Mouse (Mus musculus) forebrain, embryonic 12.5 days (tissue): ENCODE measurements at regions not wholly inside any gene's neighbourhood (a gene's known extent, or its start where the extent isn't known, plus 50 kb on each side); places are given as distances from the start of the nearest gene placed in this dataset.

Experiments
- ATAC-seq: fragments of 200-750 bp; cut with Nextera tagmentation; 2 replicates; pipeline ENCODE4 v1.8.0; 2017; ENCODE audit warnings: moderate TSS enrichment; ENCODE audit not compliant: low FRiP score
- H3K27ac ChIP-seq: fragments of 300-500 bp; sonication (generic); 2 replicates; pipeline ENCODE4 v1.5.1; 2016; ENCODE audit warnings: mild to moderate bottlenecking
- H3K27me3 ChIP-seq: fragments of 300-500 bp; sonication (generic); 2 replicates; pipeline ENCODE4 v1.6.1; 2016; ENCODE audit warnings: mild to moderate bottlenecking
- H3K36me3 ChIP-seq: fragments of 300-500 bp; sonication (generic); replicated peaks from 2 replicates; pipeline ENCODE4 v1.6.1; 2016; ENCODE audit warnings: mild to moderate bottlenecking
- H3K4me1 ChIP-seq: fragments of 300-500 bp; sonication (generic); 2 replicates; pipeline ENCODE4 v1.6.1; 2016
- H3K4me2 ChIP-seq: fragments of 300-500 bp; sonication (generic); 2 replicates; pipeline ENCODE4 v1.6.1; 2016; ENCODE audit warnings: mild to moderate bottlenecking, moderate library complexity
- H3K4me3 ChIP-seq: fragments of 300-500 bp; sonication (generic); replicated peaks from 2 replicates; pipeline ENCODE4 v1.5.1; 2016; ENCODE audit warnings: mild to moderate bottlenecking
- H3K9ac ChIP-seq: fragments of 300-500 bp; sonication (generic); 2 replicates; pipeline ENCODE4 v1.6.1; 2016; ENCODE audit warnings: mild to moderate bottlenecking
- H3K9me3 ChIP-seq: fragments of 300-500 bp; sonication (generic); 2 replicates; pipeline ENCODE4 v1.6.1; 2016
- WGBS: fragments of 180-500 bp; shearing (Covaris S2); methylation state at CpG from one replicate; pipeline ENCODE4 v1.1.7; 2016; 5-methylcytosine and 5-hydroxymethylcytosine counted together

GRCm38 (mm10) chr14:71228894-71229446 is 629.3 kb upstream of the Fam160b2 start:
- no peak overlapping the region for H3K4me3 ChIP-seq
- WGBS = 47% methylated on average over 8 of the region's 8 CpGs
- H3K27me3 ChIP-seq = no peaks in the 10 kb centered on the region
- H3K9ac ChIP-seq = no peak overlapping the region
- H3K4me1 ChIP-seq = no peaks in the 10 kb centered on the region; the same call in 1 of the 2 replicates
- no peak overlapping the region for H3K4me2 ChIP-seq
- no peaks in the 10 kb centered on the region for H3K36me3 ChIP-seq
- peak; percentile 55; the same call in 1 of the 2 replicates for ATAC-seq
- H3K9me3 ChIP-seq = no peaks in the 10 kb centered on the region
- H3K27ac ChIP-seq = no peak overlapping the region

GRCm38 (mm10) chr14:71217041-71217440 is 617.4 kb upstream of the Fam160b2 start:
- ATAC-seq = no peak
- no peaks in the 10 kb centered on the region for H3K36me3 ChIP-seq
- H3K27ac ChIP-seq = no peak overlapping the region
- H3K9ac ChIP-seq = no peak overlapping the region
- H3K4me3 ChIP-seq = no peak overlapping the region
- WGBS = 88% methylated on average over 1 of the region's 1 CpGs
- H3K9me3 ChIP-seq = 0 out of 2 replicates have a peak, but pooled peaks cover 2% of the 10 kb centered on the region
- no peak overlapping the region for H3K4me2 ChIP-seq
- H3K4me1 ChIP-seq = no peaks in the 10 kb centered on the region
- no peaks in the 10 kb centered on the region for H3K27me3 ChIP-seq

GRCm38 (mm10) chr14:71211359-71211978 is 611.8 kb upstream of the Fam160b2 start:
- WGBS = 99% methylated on average over 3 of the region's 3 CpGs
- Histone ChIP-seq H3K9ac (no peak overlapping the region), H3K27ac (no peak overlapping the region), H3K4me3 (no peak overlapping the region), H3K9me3 (no peaks in the 10 kb centered on the region), H3K4me2 (no peak overlapping the region), H3K36me3 (no peaks in the 10 kb centered on the region), H3K27me3 (no peaks in the 10 kb centered on the region), H3K4me1 (no peaks in the 10 kb centered on the region)
- ATAC-seq = no peak

- Histone ChIP-seq H3K36me3 (no peaks in the 10 kb centered on the region), H3K9me3 (no peaks in the 10 kb centered on the region), H3K27ac (no peak overlapping the region), H3K4me1 (no peaks in the 10 kb centered on the region), H3K4me3 (no peak overlapping the region), H3K9ac (no peak overlapping the region), H3K4me2 (no peak overlapping the region), H3K27me3 (no peaks in the 10 kb centered on the region)
- ATAC-seq = no peak
- WGBS = 57% methylated on average over 6 of the region's 6 CpGs
These were observed 603.8 kb upstream of the Fam160b2 start for GRCm38 (mm10) chr14:71203459-71203858.

- Histone ChIP-seq H3K9ac (no peak overlapping the region), H3K36me3 (no peaks in the 10 kb centered on the region), H3K4me3 (no peak overlapping the region), H3K27me3 (no peaks in the 10 kb centered on the region), H3K27ac (no peak overlapping the region), H3K4me1 (no peaks in the 10 kb centered on the region), H3K4me2 (no peak overlapping the region), H3K9me3 (no peaks in the 10 kb centered on the region)
- no peak for ATAC-seq
- 94% methylated on average over 1 of the region's 1 CpGs for WGBS
These were observed 601.3 kb upstream of the Fam160b2 start for GRCm38 (mm10) chr14:71200917-71201316.

- no peak for ATAC-seq
- no peak overlapping the region for H3K4me3 ChIP-seq
- no peaks in the 10 kb centered on the region for H3K4me1 ChIP-seq
- H3K36me3 ChIP-seq = no peaks in the 10 kb centered on the region
- no peaks in the 10 kb centered on the region for H3K9me3 ChIP-seq
- 79% methylated on average over 9 of the region's 9 CpGs for WGBS
- no peak overlapping the region for H3K27ac ChIP-seq
- no peak overlapping the region for H3K9ac ChIP-seq
- no peak overlapping the region for H3K4me2 ChIP-seq
- H3K27me3 ChIP-seq = no peaks in the 10 kb centered on the region
These were observed 599.7 kb upstream of the Fam160b2 start for GRCm38 (mm10) chr14:71199178-71199879.

- Histone ChIP-seq H3K27ac (no peak overlapping the region), H3K4me3 (no peak overlapping the region), H3K4me1 (no peaks in the 10 kb centered on the region), H3K9ac (no peak overlapping the region), H3K27me3 (no peaks in the 10 kb centered on the region), H3K9me3 (no peaks in the 10 kb centered on the region), H3K36me3 (no peaks in the 10 kb centered on the region), H3K4me2 (no peak overlapping the region)
- WGBS = 95% methylated on average over 2 of the region's 2 CpGs
- ATAC-seq = no peak
These were observed 594.6 kb upstream of the Fam160b2 start for GRCm38 (mm10) chr14:71194219-71194618.

GRCm38 (mm10) chr14:71192486-71192885 is 592.9 kb upstream of the Fam160b2 start:
- Histone ChIP-seq H3K4me3 (no peak overlapping the region), H3K9me3 (no peaks in the 10 kb centered on the region), H3K4me2 (no peak overlapping the region), H3K36me3 (no peaks in the 10 kb centered on the region), H3K9ac (no peak overlapping the region), H3K27me3 (no peaks in the 10 kb centered on the region), H3K27ac (no peak overlapping the region), H3K4me1 (no peaks in the 10 kb centered on the region)
- no peak for ATAC-seq
- 91% methylated on average over 5 of the region's 5 CpGs for WGBS

- H3K27me3 ChIP-seq = no peaks in the 10 kb centered on the region
- no peak for ATAC-seq
- H3K4me1 ChIP-seq = no peaks in the 10 kb centered on the region
- H3K4me2 ChIP-seq = no peak overlapping the region
- H3K36me3 ChIP-seq = no peaks in the 10 kb centered on the region
- H3K27ac ChIP-seq = no peak overlapping the region
- 69% methylated on average over 2 of the region's 2 CpGs for WGBS
- no peak overlapping the region for H3K4me3 ChIP-seq
- no peak overlapping the region for H3K9ac ChIP-seq
- H3K9me3 ChIP-seq = no peaks in the 10 kb centered on the region
These were observed 589.7 kb upstream of the Fam160b2 start for GRCm38 (mm10) chr14:71189360-71189759.

- Histone ChIP-seq H3K36me3 (no peaks in the 10 kb centered on the region), H3K9ac (no peak overlapping the region), H3K9me3 (no peaks in the 10 kb centered on the region), H3K4me3 (no peak overlapping the region), H3K4me1 (no peaks in the 10 kb centered on the region), H3K27me3 (no peaks in the 10 kb centered on the region), H3K27ac (no peak overlapping the region), H3K4me2 (no peak overlapping the region)
- no peak for ATAC-seq
- WGBS = 88% methylated on average over 6 of the region's 6 CpGs
These were observed 577.7 kb upstream of the Fam160b2 start for GRCm38 (mm10) chr14:71177341-71177740.

GRCm38 (mm10) chr14:71174175-71174574 is 574.5 kb upstream of the Fam160b2 start:
- no peaks in the 10 kb centered on the region for H3K9me3 ChIP-seq
- H3K4me3 ChIP-seq = no peak overlapping the region
- no peak overlapping the region for H3K9ac ChIP-seq
- H3K4me2 ChIP-seq = no peak overlapping the region
- WGBS = 84% methylated on average over 2 of the region's 2 CpGs
- no peaks in the 10 kb centered on the region for H3K36me3 ChIP-seq
- no peak for ATAC-seq
- no peaks in the 10 kb centered on the region for H3K4me1 ChIP-seq
- H3K27ac ChIP-seq = no peak overlapping the region
- no peaks in the 10 kb centered on the region for H3K27me3 ChIP-seq

- WGBS = 86% methylated on average over 2 of the region's 2 CpGs
- Histone ChIP-seq H3K4me3 (no peak overlapping the region), H3K4me2 (no peak overlapping the region), H3K4me1 (no peaks in the 10 kb centered on the region), H3K27ac (no peak overlapping the region), H3K9me3 (no peaks in the 10 kb centered on the region), H3K36me3 (no peaks in the 10 kb centered on the region), H3K27me3 (no peaks in the 10 kb centered on the region), H3K9ac (no peak overlapping the region)
- no peak for ATAC-seq
These were observed 559.9 kb upstream of the Fam160b2 start for GRCm38 (mm10) chr14:71159556-71159955.

GRCm38 (mm10) chr14:71142465-71142864 is 542.8 kb upstream of the Fam160b2 start:
- no peaks in the 10 kb centered on the region for H3K4me1 ChIP-seq
- H3K4me2 ChIP-seq = no peak overlapping the region
- ATAC-seq = no peak
- H3K27ac ChIP-seq = no peak overlapping the region
- no peak overlapping the region for H3K4me3 ChIP-seq
- no peaks in the 10 kb centered on the region for H3K36me3 ChIP-seq
- H3K27me3 ChIP-seq = no peaks in the 10 kb centered on the region
- no peak overlapping the region for H3K9ac ChIP-seq
- WGBS = 91% methylated on average over 1 of the region's 1 CpGs
- H3K9me3 ChIP-seq = no peaks in the 10 kb centered on the region
